Mouse (Mus musculus): Measurements from ENCODE around the gene Dennd2c.

- 0 out of 2 replicates have a peak, but pooled peaks have one; percentile 3 for TF ChIP-seq CTCF (IDR thresholded peaks at IDR 0.05; ENCODE audit: extremely low read depth, insufficient read length, insufficient replicate concordance, low read depth, low read length)
- peak; percentile 50; the same call in 1 of the 2 replicates for TF ChIP-seq POLR2A (IDR thresholded peaks at IDR 0.05; ENCODE audit: low read depth, low read length)
Measured at GRCm38 (mm10) chr3:103058207-103059157, 43.9 kb upstream of the Dennd2c start, which contains the start of gene Nras.

All from small intestine, adult 2 months (tissue).